ENCODE assay signal across 21 mouse cellular contexts in genomic region chr7:38147477-38147876, GRCm38 (mm10). TPM values are rescaled to one million over a fixed set of nuclear protein-coding genes. Genes with fewer than 3 reads are reported as not detected.
A peak's percentile ranks its signal among the peaks of the same experiment; 100 is the strongest.
DNase-seq lines count a peak whose midpoint lies in the region; ATAC-seq and TF ChIP-seq lines count a peak whose summit lies in the region.
"Had no signal": no experiment of that assay in that cellular context is flagged by ENCODE, and none has a peak within 500 bp of the region (broad histone marks: within the 10 kb centered on the region; RNA-seq: fewer than 3 reads in every experiment).

No protein-coding gene starts in this region.

- H3K9me3 ChIP-seq in kidney, postnatal 0 days (replicated peaks; ENCODE audit: low read length) = no peaks in the 10 kb centered on the region
- H3K9me3 ChIP-seq in kidney, embryonic 14.5 days (ENCODE audit: control insufficient read depth, low read length) = no peaks in the 10 kb centered on the region
- H3K9me3 ChIP-seq in midbrain, postnatal 0 days (ENCODE audit: low read length) = no peaks in the 10 kb centered on the region
- H3K9me3 ChIP-seq in midbrain, embryonic 13.5 days = no peaks in the 10 kb centered on the region
- H3K9me3 ChIP-seq: forebrain, embryonic 15.5 days; hindbrain, embryonic 13.5 days had no signal

- no peak overlapping the region for H3K4me3 ChIP-seq in kidney, postnatal 0 days (replicated peaks; ENCODE audit: low read depth, low read length)
- no peak overlapping the region for H3K4me3 ChIP-seq in kidney, embryonic 14.5 days (ENCODE audit: low read length)
- no peak overlapping the region for H3K4me3 ChIP-seq in midbrain, postnatal 0 days (ENCODE audit: low read depth, low read length)
- no peak overlapping the region for H3K4me3 ChIP-seq in midbrain, embryonic 13.5 days (replicated peaks)
- no peak overlapping the region for H3K4me3 ChIP-seq in small intestine, adult 2 months (ENCODE audit: low read depth, low read length)
- H3K4me3 ChIP-seq: forebrain, embryonic 15.5 days; heart, embryonic 12.5 days; hindbrain, embryonic 13.5 days; myocyte had no signal

- peak; percentile 23; the same call in 1 of the 2 replicates for TF ChIP-seq CTCF in kidney, postnatal 0 days (IDR thresholded peaks at IDR 0.05; ENCODE audit: low read depth)
- peak; percentile 24 for TF ChIP-seq CTCF in midbrain, postnatal 0 days (IDR thresholded peaks at IDR 0.05)
- TF ChIP-seq CTCF in small intestine, adult 2 months (IDR thresholded peaks at IDR 0.05; ENCODE audit: extremely low read depth, insufficient read length, insufficient replicate concordance, low read depth, low read length) = peak; percentile 29; the same call in 1 of the 2 replicates

- TF ChIP-seq POLR2A in small intestine, adult 2 months (IDR thresholded peaks at IDR 0.05; ENCODE audit: low read depth, low read length) = no peak

- WGBS in kidney, postnatal 0 days = 89% methylated on average over 6 of the region's 6 CpGs
- 90% methylated on average over 6 of the region's 6 CpGs for WGBS in kidney, embryonic 14.5 days
- 88% methylated on average over 6 of the region's 6 CpGs for WGBS in midbrain, postnatal 0 days
- 88% methylated on average over 6 of the region's 6 CpGs for WGBS in midbrain, embryonic 13.5 days
- 87% methylated on average over 6 of the region's 6 CpGs for WGBS in small intestine, adult 2 months

- no peak overlapping the region for H3K9ac ChIP-seq in kidney, postnatal 0 days (ENCODE audit: low read depth, low read length)
- no peak overlapping the region for H3K9ac ChIP-seq in kidney, embryonic 14.5 days (ENCODE audit: low read depth, low read length)
- no peak overlapping the region for H3K9ac ChIP-seq in midbrain, postnatal 0 days (replicated peaks; ENCODE audit: low read length, poor library complexity, severe bottlenecking)
- H3K9ac ChIP-seq in midbrain, embryonic 13.5 days (replicated peaks) = no peak overlapping the region
- H3K9ac ChIP-seq: forebrain, embryonic 15.5 days; heart, embryonic 12.5 days; hindbrain, embryonic 13.5 days had no signal

- no peak overlapping the region for H3K27ac ChIP-seq in kidney, postnatal 0 days
- no peak overlapping the region for H3K27ac ChIP-seq in kidney, embryonic 14.5 days (ENCODE audit: low read depth, low read length)
- no peak overlapping the region for H3K27ac ChIP-seq in midbrain, postnatal 0 days (ENCODE audit: low read depth, low read length)
- no peak overlapping the region for H3K27ac ChIP-seq in midbrain, embryonic 13.5 days
- H3K27ac ChIP-seq in small intestine, adult 2 months (ENCODE audit: insufficient read depth, low read depth, low read length) = no peak overlapping the region
- H3K27ac ChIP-seq: forebrain, embryonic 15.5 days; hindbrain, embryonic 13.5 days had no signal

- no peak overlapping the region for H3K4me2 ChIP-seq in kidney, postnatal 0 days (ENCODE audit: low read length)
- H3K4me2 ChIP-seq in kidney, embryonic 14.5 days (replicated peaks; ENCODE audit: low read depth, low read length) = no peak overlapping the region
- no peak overlapping the region for H3K4me2 ChIP-seq in midbrain, postnatal 0 days (ENCODE audit: low read depth, low read length, poor library complexity, severe bottlenecking)
- H3K4me2 ChIP-seq in midbrain, embryonic 13.5 days (replicated peaks) = no peak overlapping the region
- H3K4me2 ChIP-seq: forebrain, embryonic 15.5 days; heart, embryonic 12.5 days; hindbrain, embryonic 13.5 days had no signal

- H3K4me1 ChIP-seq in kidney, postnatal 0 days (replicated peaks; ENCODE audit: insufficient read depth, low read length) = no peaks in the 10 kb centered on the region
- H3K4me1 ChIP-seq in kidney, embryonic 14.5 days (ENCODE audit: control insufficient read depth, insufficient read depth, low read length) = no peaks in the 10 kb centered on the region
- no peaks in the 10 kb centered on the region for H3K4me1 ChIP-seq in midbrain, postnatal 0 days (ENCODE audit: insufficient read depth, low read length)
- H3K4me1 ChIP-seq in midbrain, embryonic 13.5 days (replicated peaks) = no peaks in the 10 kb centered on the region
- no peaks in the 10 kb centered on the region for H3K4me1 ChIP-seq in small intestine, adult 2 months (ENCODE audit: control insufficient read depth, insufficient read depth, insufficient read length, low read length)
- H3K4me1 ChIP-seq: heart, embryonic 12.5 days; hindbrain, embryonic 13.5 days had no signal

- no peaks in the 10 kb centered on the region for H3K36me3 ChIP-seq in kidney, postnatal 0 days (ENCODE audit: insufficient read depth, low read length)
- no peaks in the 10 kb centered on the region for H3K36me3 ChIP-seq in kidney, embryonic 14.5 days (ENCODE audit: control insufficient read depth, insufficient read depth, low read length)
- no peaks in the 10 kb centered on the region for H3K36me3 ChIP-seq in midbrain, postnatal 0 days (ENCODE audit: insufficient read depth, low read length)
- no peaks in the 10 kb centered on the region for H3K36me3 ChIP-seq in midbrain, embryonic 13.5 days
- no peaks in the 10 kb centered on the region for H3K36me3 ChIP-seq in small intestine, adult 2 months (ENCODE audit: control insufficient read depth, insufficient read depth, low read length)
- H3K36me3 ChIP-seq: forebrain, embryonic 15.5 days; heart, embryonic 12.5 days; hindbrain, embryonic 13.5 days had no signal

- ATAC-seq in kidney, postnatal 0 days (replicated peaks; ENCODE audit: low FRiP score, low read depth) = no peak
- no peak for ATAC-seq in kidney, embryonic 14.5 days (ENCODE audit: low FRiP score, low TSS enrichment)
- ATAC-seq in midbrain, postnatal 0 days (ENCODE audit: low FRiP score) = no peak
- no peak for ATAC-seq in midbrain, embryonic 13.5 days
- no peak for ATAC-seq in cerebellum, adult (ENCODE audit: insufficient number of reproducible peaks, low FRiP score, low TSS enrichment)
- ATAC-seq: forebrain, embryonic 15.5 days had no signal

- DNase-seq in kidney, postnatal 0 days (ENCODE audit: low spot score) = no peak
- DNase-seq in midbrain, postnatal 0 days (ENCODE audit: low spot score) = no peak
- peak; percentile 31 for DNase-seq in R1 (ENCODE audit: low read depth, low spot score)
- DNase-seq: adrenal gland, adult 2 months; cerebellum, adult 18-20 months; cerebellum, postnatal 25 days; embryo, embryonic 11 days; heart, postnatal 14 days; kidney, postnatal 10 days; left cerebral cortex, postnatal 4 days; midbrain, embryonic 14.5 days; right cerebral cortex, postnatal 14 days; thymus, postnatal 14 days had no signal

- no peaks in the 10 kb centered on the region for H3K27me3 ChIP-seq in kidney, postnatal 0 days (ENCODE audit: insufficient read depth, low read length)
- H3K27me3 ChIP-seq in kidney, embryonic 14.5 days (ENCODE audit: control insufficient read depth, insufficient read depth, low read length) = no peaks in the 10 kb centered on the region
- H3K27me3 ChIP-seq in midbrain, postnatal 0 days (ENCODE audit: insufficient read depth, low read length) = no peaks in the 10 kb centered on the region
- H3K27me3 ChIP-seq in midbrain, embryonic 13.5 days = no peaks in the 10 kb centered on the region
- no peaks in the 10 kb centered on the region for H3K27me3 ChIP-seq in small intestine, adult 2 months (ENCODE audit: control insufficient read depth, insufficient read depth, low read length)
- H3K27me3 ChIP-seq: forebrain, embryonic 15.5 days; heart, embryonic 12.5 days; hindbrain, embryonic 13.5 days had no signal

RNA-seq across cellular contexts. Expression of gene 1600014C10Rik, which starts 35.5 kb away (rescaled TPM):
- polyA plus RNA-seq in kidney, postnatal 0 days (2015; fragmentation: Nextera tagmentation; extraction: Ambion mirVana) = 18.5 and 20.9 TPM in 2 replicates
- 12.0 and 16.6 TPM in 2 replicates for polyA plus RNA-seq in kidney, embryonic 14.5 days (2014; fragmentation: Nextera tagmentation; extraction: Ambion mirVana)
- 44.0 and 44.2 TPM in 2 replicates for total RNA-seq in midbrain, postnatal 0 days (2014; rRNA removed)
- 30.3 and 35.2 TPM in 2 replicates for polyA plus RNA-seq in midbrain, postnatal 0 days (2015; fragmentation: Nextera tagmentation; extraction: Ambion mirVana)
- polyA plus RNA-seq in midbrain, embryonic 13.5 days (2015; fragmentation: Nextera tagmentation; extraction: Ambion mirVana) = 21.7 and 22.6 TPM in 2 replicates
- polyA plus RNA-seq in small intestine, adult 2 months (2012; rRNA removed) = 8.8 and 27.4 TPM in 2 replicates

RNA-seq across cellular contexts. Expression of gene Ccne1, which starts 40.1 kb away (rescaled TPM):
- polyA plus RNA-seq in kidney, postnatal 0 days (2015; fragmentation: Nextera tagmentation; extraction: Ambion mirVana) = 20.2 and 24.2 TPM in 2 replicates
- polyA plus RNA-seq in kidney, embryonic 14.5 days (2014; fragmentation: Nextera tagmentation; extraction: Ambion mirVana) = 89.3 and 100 TPM in 2 replicates
- 9.5 and 11.4 TPM in 2 replicates for total RNA-seq in midbrain, postnatal 0 days (2014; rRNA removed)
- polyA plus RNA-seq in midbrain, postnatal 0 days (2015; fragmentation: Nextera tagmentation; extraction: Ambion mirVana) = 13.2 and 13.4 TPM in 2 replicates
- 15.7 and 17.6 TPM in 2 replicates for polyA plus RNA-seq in midbrain, embryonic 13.5 days (2015; fragmentation: Nextera tagmentation; extraction: Ambion mirVana)
- polyA plus RNA-seq in small intestine, adult 2 months (2012; rRNA removed) = 3.1 and 5.0 TPM in 2 replicates
